Mouse (Mus musculus): ENCODE measurements around the gene Cdc123. TPM values are rescaled to one million over a fixed set of nuclear protein-coding genes. Genes with fewer than 3 reads are reported as not detected.
A peak's percentile ranks its signal among the peaks of the same experiment; 100 is the strongest.

Gene Cdc123
- total RNA-seq (2014; rRNA removed), result 72.5 and 72.9 TPM in 2 replicates
- polyA plus RNA-seq (2015; fragmentation: Nextera tagmentation; extraction: Ambion mirVana), result 223 and 233 TPM in 2 replicates

DNA sequence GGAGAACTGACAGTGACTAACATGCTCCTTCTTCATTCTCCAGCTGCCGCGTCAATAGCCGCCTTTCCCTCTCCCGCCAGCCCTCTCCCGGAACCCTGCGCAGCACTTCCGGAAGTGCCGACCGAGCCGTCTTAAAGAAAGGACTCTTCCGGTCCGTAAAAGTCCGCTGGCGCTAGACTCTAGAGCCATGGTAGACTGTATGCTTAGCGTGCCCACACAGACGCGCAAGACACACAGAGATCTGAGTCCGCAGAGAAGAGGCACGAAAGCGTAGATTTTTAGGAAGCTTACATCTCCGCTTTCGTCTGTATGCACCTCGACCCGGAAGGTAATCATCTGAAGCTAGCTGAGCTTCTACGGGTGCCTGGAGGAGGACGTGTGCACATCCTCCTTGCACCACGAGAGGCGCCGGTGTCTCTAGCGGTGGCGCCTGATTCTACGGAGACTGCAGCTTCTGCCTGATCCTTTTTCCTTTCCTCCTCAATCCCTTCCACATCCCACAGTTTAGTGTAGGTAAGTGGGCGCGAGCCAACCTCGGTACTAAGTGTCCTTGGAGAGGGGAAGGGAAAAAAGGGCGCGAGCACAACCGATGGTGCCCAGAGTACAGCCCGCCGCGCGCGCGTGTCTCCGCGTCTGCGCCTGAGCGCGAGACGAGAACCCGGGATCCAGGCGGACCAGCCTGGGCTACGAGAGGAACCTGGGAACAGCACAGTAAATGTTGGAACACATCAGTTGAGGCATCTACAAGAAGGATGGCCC, at the start of gene Cdc123, which contains the start of gene Nudt5:
TSS of gene Cdc123 (minus strand) at position 292 of the 759 bp plus-strand sequence.
TSS of gene Nudt5 (plus strand) at position 147 of the 759 bp plus-strand sequence.
- H3K27ac ChIP-seq (ENCODE audit: low read depth, low read length), result peak within 1 kb of the TSS; percentile 96

DNA sequence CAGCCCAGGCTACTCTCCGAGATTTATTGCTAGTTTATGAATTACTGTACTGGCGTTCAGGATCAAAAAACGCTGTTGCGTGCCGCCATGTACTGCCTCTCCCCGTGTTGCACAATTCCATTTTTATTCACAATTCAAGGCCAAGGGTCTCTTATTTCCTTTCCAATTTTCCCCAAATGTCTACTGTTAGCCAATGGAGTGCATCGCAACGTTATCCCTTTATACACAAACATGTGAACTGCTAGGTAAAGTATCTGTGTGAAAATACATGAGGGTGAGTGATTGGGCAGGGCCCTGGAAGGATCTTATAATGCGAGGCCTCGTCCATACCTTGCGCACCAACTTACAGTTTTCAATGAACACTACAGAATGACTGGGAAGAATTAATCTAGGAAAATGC, 49.3 kb upstream of the Cdc123 start:
- H3K27ac ChIP-seq (ENCODE audit: low read depth, low read length), result no peak overlapping the region
- no peak for DNase-seq (ENCODE audit: low spot score)
- 42% methylated on average over 11 of the region's 11 CpGs for WGBS

More for the DNA sequence above, at the start of gene Cdc123, which contains the start of gene Nudt5:
- ATAC-seq (ENCODE audit: low FRiP score), result peak; percentile 95
- peak within 1 kb of the TSS; percentile 81 for H3K9ac ChIP-seq (replicated peaks; ENCODE audit: low read length, poor library complexity, severe bottlenecking)
- peak; percentile 91 for TF ChIP-seq CTCF (IDR thresholded peaks at IDR 0.05)
- peak within 1 kb of the TSS; percentile 75 for H3K4me3 ChIP-seq (ENCODE audit: low read depth, low read length)
- DNase-seq (ENCODE audit: low spot score), result peak; percentile 96
- no peaks in the 10 kb centered on the region for H3K4me1 ChIP-seq (ENCODE audit: insufficient read depth, low read length)
- no peaks in the 10 kb centered on the region for H3K9me3 ChIP-seq (ENCODE audit: low read length)
- no peaks in the 10 kb centered on the region for H3K27me3 ChIP-seq (ENCODE audit: insufficient read depth, low read length)
- peak within 1 kb of the TSS; percentile 64 for H3K4me2 ChIP-seq (ENCODE audit: low read depth, low read length, poor library complexity, severe bottlenecking)
- peaks cover 12% of the 10 kb centered on the region for H3K36me3 ChIP-seq (ENCODE audit: insufficient read depth, low read length)
- WGBS, result under 1% methylated on average over 53 of the region's 53 CpGs

GRCm38 (mm10) chr2:5889412-5889811, 44.4 kb upstream of the Cdc123 start:
- Histone ChIP-seq H3K27me3 (ENCODE audit: insufficient read depth, low read length) (no peaks in the 10 kb centered on the region), H3K36me3 (ENCODE audit: insufficient read depth, low read length) (peaks cover 24% of the 10 kb centered on the region)
- WGBS, result 61% methylated on average over 2 of the region's 2 CpGs

More for the DNA sequence above, 49.3 kb upstream of the Cdc123 start:
- H3K4me3 ChIP-seq (ENCODE audit: low read depth, low read length), result peak overlapping the region; percentile 89
- H3K4me2 ChIP-seq (ENCODE audit: low read depth, low read length, poor library complexity, severe bottlenecking), result peak overlapping the region; percentile 55
- no peaks in the 10 kb centered on the region for H3K27me3 ChIP-seq (ENCODE audit: insufficient read depth, low read length)
- H3K9me3 ChIP-seq (ENCODE audit: low read length), result no peaks in the 10 kb centered on the region
- no peaks in the 10 kb centered on the region; the same call in 1 of the 2 replicates for H3K4me1 ChIP-seq (ENCODE audit: insufficient read depth, low read length)
- peak overlapping the region; percentile 91 for H3K9ac ChIP-seq (replicated peaks; ENCODE audit: low read length, poor library complexity, severe bottlenecking)
- ATAC-seq (ENCODE audit: low FRiP score), result peak; percentile 25; the same call in 1 of the 2 replicates
- no peak for TF ChIP-seq CTCF (IDR thresholded peaks at IDR 0.05)
- H3K36me3 ChIP-seq (ENCODE audit: insufficient read depth, low read length), result no peaks in the 10 kb centered on the region; the same call in 1 of the 2 replicates

DNA sequence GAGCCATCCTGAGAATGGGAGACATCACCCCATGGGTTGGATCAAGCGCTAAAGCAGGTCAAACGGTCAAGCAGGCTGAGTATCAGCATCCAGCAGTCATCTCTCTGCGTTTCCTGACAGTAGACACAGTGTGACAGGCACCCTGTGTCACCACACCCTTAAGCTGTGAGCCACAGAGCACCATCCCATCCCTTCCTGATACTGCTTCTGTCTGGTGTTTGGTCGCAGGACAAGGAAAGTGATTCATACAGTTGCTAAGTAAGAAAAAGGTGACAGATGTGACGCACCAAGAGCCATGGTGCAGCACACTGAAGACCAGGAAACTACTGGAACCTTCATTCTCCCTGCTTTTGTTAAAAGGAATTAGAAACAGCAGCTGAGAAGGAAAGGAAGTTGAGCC, 43.9 kb upstream of the Cdc123 start:
- H3K4me2 ChIP-seq (ENCODE audit: low read depth, low read length, poor library complexity, severe bottlenecking), result no peak overlapping the region
- H3K27me3 ChIP-seq (ENCODE audit: insufficient read depth, low read length), result no peaks in the 10 kb centered on the region
- H3K4me1 ChIP-seq (ENCODE audit: insufficient read depth, low read length), result no peaks in the 10 kb centered on the region
- no peak for TF ChIP-seq CTCF (IDR thresholded peaks at IDR 0.05)
- no peak overlapping the region for H3K27ac ChIP-seq (ENCODE audit: low read depth, low read length)
- 88% methylated on average over 5 of the region's 5 CpGs for WGBS
- ATAC-seq (ENCODE audit: low FRiP score) (no peak), DNase-seq (ENCODE audit: low spot score) (no peak)
- no peak overlapping the region for H3K4me3 ChIP-seq (ENCODE audit: low read depth, low read length)
- peaks cover 26% of the 10 kb centered on the region for H3K36me3 ChIP-seq (ENCODE audit: insufficient read depth, low read length)
- no peaks in the 10 kb centered on the region for H3K9me3 ChIP-seq (ENCODE audit: low read length)
- no peak overlapping the region for H3K9ac ChIP-seq (replicated peaks; ENCODE audit: low read length, poor library complexity, severe bottlenecking)

More at GRCm38 (mm10) chr2:5889412-5889811, 44.4 kb upstream of the Cdc123 start:
- Histone ChIP-seq H3K4me3 (ENCODE audit: low read depth, low read length) (no peak overlapping the region), H3K27ac (ENCODE audit: low read depth, low read length) (no peak overlapping the region), H3K9me3 (ENCODE audit: low read length) (no peaks in the 10 kb centered on the region), H3K4me2 (ENCODE audit: low read depth, low read length, poor library complexity, severe bottlenecking) (no peak overlapping the region), H3K9ac (replicated peaks; ENCODE audit: low read length, poor library complexity, severe bottlenecking) (no peak overlapping the region), H3K4me1 (ENCODE audit: insufficient read depth, low read length) (no peaks in the 10 kb centered on the region; the same call in 1 of the 2 replicates)
- ATAC-seq (ENCODE audit: low FRiP score) (no peak), DNase-seq (ENCODE audit: low spot score) (no peak)
- no peak for TF ChIP-seq CTCF (IDR thresholded peaks at IDR 0.05)

GRCm38 (mm10) chr2:5877446-5877845, 32.5 kb upstream of the Cdc123 start:
- Histone ChIP-seq H3K4me3 (ENCODE audit: low read depth, low read length) (no peak overlapping the region), H3K9me3 (ENCODE audit: low read length) (no peaks in the 10 kb centered on the region), H3K9ac (replicated peaks; ENCODE audit: low read length, poor library complexity, severe bottlenecking) (no peak overlapping the region), H3K27me3 (ENCODE audit: insufficient read depth, low read length) (no peaks in the 10 kb centered on the region), H3K4me2 (ENCODE audit: low read depth, low read length, poor library complexity, severe bottlenecking) (no peak overlapping the region), H3K36me3 (ENCODE audit: insufficient read depth, low read length) (peaks cover 43% of the 10 kb centered on the region), H3K4me1 (ENCODE audit: insufficient read depth, low read length) (no peaks in the 10 kb centered on the region), H3K27ac (ENCODE audit: low read depth, low read length) (no peak overlapping the region)
- WGBS, result 67% methylated on average over 3 of the region's 3 CpGs
- ATAC-seq (ENCODE audit: low FRiP score) (no peak), DNase-seq (ENCODE audit: low spot score) (no peak)
- TF ChIP-seq CTCF (IDR thresholded peaks at IDR 0.05), result no peak

GRCm38 (mm10) chr2:5869746-5870145, 24.8 kb upstream of the Cdc123 start:
- no peaks in the 10 kb centered on the region for H3K9me3 ChIP-seq (ENCODE audit: low read length)
- ATAC-seq (ENCODE audit: low FRiP score) (no peak), DNase-seq (ENCODE audit: low spot score) (no peak)
- H3K4me2 ChIP-seq (ENCODE audit: low read depth, low read length, poor library complexity, severe bottlenecking), result no peak overlapping the region
- no peak overlapping the region for H3K9ac ChIP-seq (replicated peaks; ENCODE audit: low read length, poor library complexity, severe bottlenecking)
- no peak overlapping the region for H3K27ac ChIP-seq (ENCODE audit: low read depth, low read length)
- H3K4me1 ChIP-seq (ENCODE audit: insufficient read depth, low read length), result no peaks in the 10 kb centered on the region
- 96% methylated on average over 5 of the region's 5 CpGs for WGBS
- no peak overlapping the region for H3K4me3 ChIP-seq (ENCODE audit: low read depth, low read length)
- no peaks in the 10 kb centered on the region for H3K27me3 ChIP-seq (ENCODE audit: insufficient read depth, low read length)
- peaks cover 38% of the 10 kb centered on the region for H3K36me3 ChIP-seq (ENCODE audit: insufficient read depth, low read length)
- no peak for TF ChIP-seq CTCF (IDR thresholded peaks at IDR 0.05)

Measured in midbrain, postnatal 0 days (tissue).